Mouse (Mus musculus) small intestine, adult 2 months (tissue): ENCODE measurements at regions not wholly inside any gene's neighbourhood (a gene's known extent, or its start where the extent isn't known, plus 50 kb on each side); places are given as distances from the start of the nearest gene placed in this dataset.

ENCODE experiments used
- H3K27ac ChIP-seq: fragments of 200-500 bp; 2 replicates; pipeline ENCODE4 v1.5.1; 2012; ENCODE audit warnings: low read depth, low read length, control low read depth, inconsistent platforms; ENCODE audit not compliant: insufficient read depth
- H3K27me3 ChIP-seq: fragments of 200-500 bp; 2 replicates; pipeline ENCODE4 v1.6.1; 2012; ENCODE audit warnings: mild to moderate bottlenecking, moderate library complexity, low read length, inconsistent platforms; ENCODE audit not compliant: control insufficient read depth, insufficient read depth
- H3K36me3 ChIP-seq: fragments of 200-500 bp; 2 replicates; pipeline ENCODE4 v1.6.1; 2012; ENCODE audit warnings: mild to moderate bottlenecking, low read length, control low read depth, inconsistent platforms; ENCODE audit not compliant: control insufficient read depth, insufficient read depth
- H3K4me1 ChIP-seq: fragments of 200-500 bp; 2 replicates; pipeline ENCODE4 v1.6.1; 2012; ENCODE audit warnings: low read length, inconsistent platforms, mixed read lengths; ENCODE audit not compliant: control insufficient read depth, insufficient read depth, insufficient read length
- H3K4me3 ChIP-seq: fragments of 200-500 bp; 2 replicates; pipeline ENCODE4 v1.5.1; 2012; ENCODE audit warnings: low read depth, mild to moderate bottlenecking, control low read depth, inconsistent platforms, low read length, moderate library complexity
- CTCF ChIP-seq: fragments of 200-500 bp; IDR thresholded peaks from 2 replicates; pipeline ENCODE4 v1.5.1; 2012; ENCODE audit warnings: low read depth, mild to moderate bottlenecking, control low read depth, inconsistent platforms, low read length, moderate library complexity, mixed read lengths; ENCODE audit not compliant: insufficient replicate concordance, insufficient read length; ENCODE audit errors: extremely low read depth
- POLR2A ChIP-seq: fragments of 200-500 bp; IDR thresholded peaks from 2 replicates; pipeline ENCODE4 v1.6.1; 2012; ENCODE audit warnings: low read depth, mild to moderate bottlenecking, control low read depth, inconsistent platforms, low read length, moderate library complexity
- WGBS: fragments of 180-500 bp; shearing (Covaris S2); methylation state at CpG from one replicate; pipeline ENCODE4 v1.1.7; 2018; 5-methylcytosine and 5-hydroxymethylcytosine counted together

DNA sequence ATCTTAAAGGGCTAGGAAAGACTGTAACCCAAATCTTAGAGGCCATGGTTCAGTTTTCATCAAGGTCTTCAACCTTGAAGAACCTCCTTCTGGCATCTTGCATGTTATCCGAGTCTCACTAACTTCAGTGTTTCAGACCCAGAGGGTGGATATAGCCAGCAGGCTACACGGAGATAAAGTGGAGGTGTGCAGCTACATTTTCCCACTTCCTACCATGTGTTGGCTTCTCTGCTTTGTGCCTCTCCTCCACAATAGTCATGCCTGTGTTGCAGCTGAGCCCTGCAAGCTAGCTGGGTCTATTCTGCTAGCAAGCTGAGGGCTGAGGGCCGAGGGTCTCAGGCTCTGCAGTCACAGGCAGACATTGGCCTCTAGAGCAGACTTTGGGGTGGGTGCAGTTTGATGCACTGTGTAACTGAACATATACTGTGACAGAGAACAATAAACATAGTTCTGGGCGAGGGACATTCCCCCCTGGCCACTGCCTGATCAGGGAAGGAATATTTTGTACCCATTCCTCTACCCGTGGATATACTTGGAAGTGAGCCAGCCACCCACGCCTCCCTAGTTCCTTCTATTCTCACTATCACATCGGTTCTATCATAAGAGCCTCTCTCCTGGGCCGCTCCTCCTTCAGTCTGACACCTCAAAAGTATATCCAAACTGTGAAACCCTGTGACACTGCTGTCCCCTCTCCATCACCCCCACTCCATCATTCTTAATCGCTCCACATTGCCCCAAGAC is 152.6 kb upstream of the Mycn start:
- TF ChIP-seq POLR2A (no peak), CTCF (no peak)
- Histone ChIP-seq H3K27ac (no peak overlapping the region), H3K27me3 (no peaks in the 10 kb centered on the region), H3K36me3 (no peaks in the 10 kb centered on the region), H3K4me3 (no peak overlapping the region), H3K4me1 (no peaks in the 10 kb centered on the region)
- 40% methylated on average over 9 of the region's 9 CpGs for WGBS

DNA sequence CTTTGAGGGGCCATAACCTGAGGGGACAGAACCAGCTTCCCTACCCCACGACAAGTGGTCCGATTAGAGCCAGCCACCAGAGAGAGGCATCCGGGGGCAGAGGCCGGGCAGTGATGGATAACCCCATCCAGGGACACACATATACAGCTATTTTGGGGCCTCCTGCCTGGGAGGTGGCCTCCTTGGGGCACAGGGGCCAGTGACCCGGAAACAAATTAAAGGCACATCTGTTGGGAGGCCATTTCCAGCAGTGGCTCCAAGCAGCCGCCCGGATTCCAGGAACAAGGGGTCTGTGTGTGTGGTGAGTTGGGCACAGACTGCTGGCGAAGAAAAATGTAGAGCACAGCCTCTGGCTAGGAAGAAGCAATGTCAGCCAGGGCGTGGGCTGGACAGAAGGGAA is 144.2 kb upstream of the Mycn start:
- WGBS = 87% methylated on average over 9 of the region's 9 CpGs
- no peak overlapping the region for H3K4me3 ChIP-seq
- H3K36me3 ChIP-seq = no peaks in the 10 kb centered on the region
- H3K4me1 ChIP-seq = no peaks in the 10 kb centered on the region
- no peak overlapping the region for H3K27ac ChIP-seq
- no peak for TF ChIP-seq POLR2A
- TF ChIP-seq CTCF = no peak
- no peaks in the 10 kb centered on the region for H3K27me3 ChIP-seq

DNA sequence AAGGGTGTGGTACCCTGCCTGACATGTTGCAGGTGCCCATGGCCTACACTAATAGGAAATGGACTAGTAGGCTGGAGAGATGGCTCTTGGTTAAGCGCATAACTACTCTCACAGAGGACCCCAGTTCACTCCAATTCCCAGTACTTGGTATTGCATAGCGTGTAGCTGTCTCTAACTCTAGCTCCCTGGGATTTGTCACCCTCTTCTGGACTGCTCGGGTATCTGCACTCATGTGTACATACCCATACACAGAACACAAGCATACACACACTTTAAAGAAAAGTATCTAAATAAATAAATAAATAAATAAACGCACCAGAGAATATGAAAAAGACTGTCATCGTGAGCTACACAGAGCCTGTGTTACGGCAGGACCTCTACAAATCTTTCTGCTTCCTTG is 143.8 kb upstream of the Mycn start:
- Histone ChIP-seq H3K27me3 (no peaks in the 10 kb centered on the region), H3K4me3 (no peak overlapping the region), H3K36me3 (no peaks in the 10 kb centered on the region), H3K27ac (no peak overlapping the region), H3K4me1 (no peaks in the 10 kb centered on the region)
- 90% methylated on average over 6 of the region's 6 CpGs for WGBS
- TF ChIP-seq CTCF (no peak), POLR2A (no peak)

DNA sequence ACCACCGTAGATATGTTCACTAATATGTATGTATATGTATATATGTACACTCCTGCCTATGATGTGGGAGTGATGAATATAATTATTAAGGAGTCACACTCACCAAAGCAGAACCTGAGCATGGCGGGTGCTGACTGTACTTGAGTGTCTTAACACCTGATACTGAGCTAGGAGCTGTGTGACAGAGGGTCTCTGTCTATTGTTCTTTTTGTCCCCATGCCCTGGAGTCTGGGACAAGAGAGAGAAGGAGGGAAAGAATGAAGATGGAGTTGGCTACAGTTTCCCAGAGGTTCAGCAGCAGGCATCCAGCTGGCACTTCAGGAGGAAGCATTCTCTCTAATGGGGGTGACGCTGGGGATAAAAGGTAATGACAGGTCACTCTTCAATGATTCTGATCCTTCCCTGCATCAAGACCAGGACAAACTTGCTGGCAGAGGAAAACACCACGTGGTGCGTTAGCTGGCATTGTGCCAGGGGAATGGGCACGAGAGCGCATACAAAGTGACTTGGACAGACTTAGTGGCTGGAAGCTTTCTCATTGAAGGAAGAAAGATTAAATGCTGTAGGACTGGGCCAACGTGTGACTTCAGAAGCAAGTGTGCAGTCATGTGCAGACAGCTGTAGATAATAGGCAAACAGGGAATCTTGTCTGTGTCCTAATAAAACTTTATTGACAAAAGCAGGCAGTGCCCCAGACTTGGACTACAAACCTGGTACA is 141.8 kb upstream of the Mycn start:
- H3K27me3 ChIP-seq = no peaks in the 10 kb centered on the region
- no peak overlapping the region for H3K27ac ChIP-seq
- WGBS = 55% methylated on average over 8 of the region's 8 CpGs
- no peaks in the 10 kb centered on the region for H3K36me3 ChIP-seq
- H3K4me1 ChIP-seq = no peaks in the 10 kb centered on the region
- TF ChIP-seq POLR2A (no peak), CTCF (no peak)
- H3K4me3 ChIP-seq = no peak overlapping the region

DNA sequence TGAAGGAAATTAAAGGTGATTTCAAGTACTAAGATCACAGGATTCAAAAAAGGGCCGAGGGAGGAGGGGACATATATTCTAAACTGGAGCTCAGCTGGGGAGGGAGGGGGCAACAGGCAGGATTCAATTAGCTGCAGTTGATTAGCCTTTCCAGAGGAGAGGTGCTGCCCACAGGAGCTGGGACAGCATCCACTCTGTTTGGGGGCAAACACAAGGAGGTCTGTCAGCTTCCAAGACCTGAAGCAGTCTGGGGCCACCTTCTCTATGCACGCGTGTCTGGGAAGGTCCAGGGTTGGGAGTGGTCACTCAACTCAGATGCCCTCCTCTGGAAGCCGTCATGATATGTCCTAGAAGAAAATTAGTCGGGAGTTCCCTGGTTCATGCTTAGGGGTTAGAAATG is 139.1 kb upstream of the Mycn start:
- TF ChIP-seq CTCF (no peak), POLR2A (no peak)
- no peak overlapping the region for H3K27ac ChIP-seq
- H3K4me1 ChIP-seq = no peaks in the 10 kb centered on the region
- no peaks in the 10 kb centered on the region for H3K27me3 ChIP-seq
- 76% methylated on average over 5 of the region's 5 CpGs for WGBS
- H3K4me3 ChIP-seq = no peak overlapping the region
- H3K36me3 ChIP-seq = no peaks in the 10 kb centered on the region

DNA sequence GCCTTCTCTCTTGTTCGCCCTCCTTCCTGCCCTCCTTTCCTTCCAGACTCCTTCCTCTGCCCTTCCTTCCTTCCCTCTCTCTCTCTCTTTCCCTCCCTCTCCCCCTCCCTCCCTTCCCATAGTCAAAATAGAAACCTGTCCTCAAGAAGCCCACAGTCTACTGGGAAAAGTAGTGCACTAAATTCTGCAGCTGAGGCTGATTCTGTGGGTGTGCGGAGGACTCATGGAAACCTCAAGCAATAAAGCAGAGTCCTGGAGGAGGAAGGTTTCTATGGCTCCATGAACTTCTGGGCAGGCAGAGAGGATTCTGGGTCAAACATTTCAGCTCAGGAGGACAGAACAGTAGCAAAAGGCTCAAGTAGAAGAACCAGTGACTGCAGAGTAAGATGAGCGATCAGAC is 138.1 kb upstream of the Mycn start:
- Histone ChIP-seq H3K36me3 (no peaks in the 10 kb centered on the region), H3K4me1 (no peaks in the 10 kb centered on the region), H3K27me3 (no peaks in the 10 kb centered on the region), H3K27ac (no peak overlapping the region), H3K4me3 (no peak overlapping the region)
- WGBS = 94% methylated on average over 3 of the region's 3 CpGs
- TF ChIP-seq POLR2A (no peak), CTCF (no peak)

DNA sequence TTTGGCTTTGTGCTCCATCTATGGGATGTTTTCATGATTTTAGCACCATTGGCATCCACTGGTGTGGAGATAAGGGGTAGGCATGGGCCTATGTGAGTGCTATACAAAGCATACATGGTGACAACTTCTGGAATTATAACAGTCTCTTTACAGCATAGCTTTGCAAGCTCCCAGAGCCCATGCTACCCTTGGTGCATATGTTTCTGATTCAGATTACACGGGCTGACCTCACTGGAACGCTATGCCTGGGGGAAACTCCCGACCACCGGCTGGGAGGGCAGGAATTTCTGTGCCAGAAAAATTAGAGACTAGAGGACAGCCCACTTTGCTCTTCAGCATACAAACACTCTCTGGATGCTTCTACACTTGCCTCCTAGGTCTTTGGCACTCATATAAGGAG is 136.0 kb upstream of the Mycn start:
- Histone ChIP-seq H3K27me3 (no peaks in the 10 kb centered on the region), H3K4me3 (no peak overlapping the region), H3K36me3 (no peaks in the 10 kb centered on the region), H3K27ac (no peak overlapping the region), H3K4me1 (no peaks in the 10 kb centered on the region)
- TF ChIP-seq CTCF = no peak
- no peak for TF ChIP-seq POLR2A
- WGBS = 74% methylated on average over 4 of the region's 4 CpGs
